In the genomic region with DNA sequence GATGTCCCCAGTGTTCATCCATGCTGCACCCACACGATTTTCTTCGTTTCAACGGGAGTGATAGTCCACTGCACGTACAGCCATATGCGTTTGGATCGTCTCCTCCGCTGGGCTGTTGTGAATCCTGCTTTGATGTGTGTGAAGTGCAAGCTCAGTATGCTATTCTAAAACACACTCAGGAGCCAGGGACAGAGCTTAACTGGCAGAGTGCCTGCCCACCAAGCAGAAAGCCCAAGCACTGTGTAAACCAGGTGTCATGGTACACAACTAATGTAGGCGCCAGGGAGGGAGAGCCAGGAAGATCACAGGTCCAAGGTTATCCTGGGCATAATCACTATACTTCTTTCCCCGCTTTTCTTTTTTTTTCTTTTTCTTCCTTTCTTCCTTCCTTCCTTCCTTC, we compare ENCODE assay signal across 15 mouse cellular contexts.
"Had no signal": no experiment of that assay in that cellular context is flagged by ENCODE, and none has a peak within 500 bp of the region (broad histone marks: within the 10 kb centered on the region; RNA-seq: fewer than 3 reads in every experiment).

No protein-coding gene starts in this region.

- H3K9ac ChIP-seq: limb, embryonic 12.5 days; limb, embryonic 15.5 days; liver, embryonic 13.5 days; lung, embryonic 14.5 days had no signal

- DNase-seq: layer of hippocampus, postnatal 36 days; left cerebral cortex, postnatal 4 days; liver, embryonic 13.5 days; lung, embryonic 14.5 days; lung, postnatal 36 days; midbrain, embryonic 14.5 days; thymus, adult 18-20 months; thymus, postnatal 36 days had no signal

- H3K4me3 ChIP-seq: left cerebral cortex, adult 2 months; limb, embryonic 12.5 days; limb, embryonic 15.5 days; liver, embryonic 13.5 days; megakaryocyte, embryonic 14.5 days had no signal

- H3K9me3 ChIP-seq: limb, embryonic 15.5 days; liver, embryonic 13.5 days had no signal

- ATAC-seq: intestine, postnatal 0 days; lung, postnatal 0 days had no signal

- H3K4me2 ChIP-seq: limb, embryonic 12.5 days; limb, embryonic 15.5 days; liver, embryonic 13.5 days; lung, embryonic 14.5 days; midbrain, embryonic 11.5 days had no signal

- H3K36me3 ChIP-seq: limb, embryonic 12.5 days; limb, embryonic 15.5 days; liver, embryonic 13.5 days had no signal

- H3K4me1 ChIP-seq: liver, embryonic 13.5 days had no signal

- H3K27ac ChIP-seq: left cerebral cortex, adult 2 months; limb, embryonic 12.5 days; limb, embryonic 15.5 days; liver, embryonic 13.5 days had no signal

- H3K27me3 ChIP-seq: limb, embryonic 12.5 days; limb, embryonic 15.5 days; liver, embryonic 13.5 days had no signal
